Mouse (Mus musculus): Measurements from ENCODE around the gene D230025D16Rik.
A peak's percentile ranks its signal among the peaks of the same experiment; 100 is the strongest.

DNA sequence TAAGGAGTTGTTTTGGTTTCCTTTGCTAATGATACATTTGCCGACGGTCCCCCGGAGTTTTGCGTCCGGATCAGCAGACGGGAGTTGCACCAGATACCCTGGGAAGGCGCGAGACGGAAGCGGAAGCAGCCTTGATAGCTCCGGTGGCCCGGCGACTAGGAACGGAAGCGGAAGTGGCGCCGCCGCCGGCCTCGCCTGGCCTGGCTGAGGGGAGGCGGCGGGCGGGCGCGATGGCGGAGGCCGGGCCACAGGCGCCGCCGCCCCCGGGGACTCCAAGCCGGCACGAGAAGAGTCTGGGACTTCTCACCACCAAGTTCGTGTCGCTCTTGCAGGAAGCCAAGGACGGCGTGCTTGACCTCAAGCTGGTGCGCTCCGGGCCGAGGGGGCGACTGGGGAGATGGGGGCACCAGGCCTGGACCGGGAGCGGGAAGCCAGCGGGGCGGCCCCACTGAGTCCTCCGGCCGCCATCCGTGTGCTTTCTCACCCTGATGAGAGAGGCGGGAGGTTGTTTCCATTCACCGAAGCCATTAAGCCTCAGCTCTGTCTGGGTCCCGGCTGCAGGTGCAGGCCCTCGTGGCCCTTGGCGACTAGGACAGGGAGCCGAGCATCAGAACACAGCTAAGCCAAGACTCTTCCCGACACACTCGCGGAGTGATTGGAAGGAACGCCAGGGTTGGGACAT, 72.7 kb downstream of the D230025D16Rik start, which contains the start of gene E2f4:
- TF ChIP-seq CTCF (IDR thresholded peaks at IDR 0.05; ENCODE audit: low read depth), result 0 out of 2 replicates have a peak, but pooled peaks have one; percentile 1
- TF ChIP-seq EP300 (IDR thresholded peaks at IDR 0.05; ENCODE audit: low read depth), result no peak
